Mouse (Mus musculus) urinary bladder, postnatal 10 days (tissue): Measurements from ENCODE around the gene Galm.
"Not testable (repeated sequence)": the region's sequence is repeated elsewhere in the genome, so short reads cannot be mapped to it uniquely, and the experiment has no call there.

ENCODE experiments used
- DNase-seq: peaks from one replicate; pipeline ENCODE4 v3.0.0; 2022; ENCODE audit warnings: low spot score

The Galm gene

DNA sequence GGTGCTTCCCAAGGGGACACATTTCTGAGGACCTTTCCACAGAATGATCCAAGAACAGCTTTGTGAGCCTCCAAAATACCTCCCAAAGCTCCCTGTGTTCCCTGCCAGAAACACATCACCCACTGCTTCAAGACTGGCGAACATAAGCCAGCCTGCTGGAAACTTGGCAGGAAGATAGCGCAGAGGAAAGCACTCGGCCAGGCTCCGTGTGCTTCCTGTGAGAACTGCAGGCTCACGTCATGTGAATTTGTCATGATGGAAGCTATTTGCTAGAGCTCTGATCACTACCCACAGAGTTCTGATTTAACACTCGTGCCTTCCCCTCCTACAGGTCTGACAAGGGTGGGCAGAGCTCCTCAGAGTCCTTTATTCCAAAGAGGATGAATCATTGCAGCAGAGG, 38.5 kb downstream of the Galm start:
- DNase-seq = no peak

DNA sequence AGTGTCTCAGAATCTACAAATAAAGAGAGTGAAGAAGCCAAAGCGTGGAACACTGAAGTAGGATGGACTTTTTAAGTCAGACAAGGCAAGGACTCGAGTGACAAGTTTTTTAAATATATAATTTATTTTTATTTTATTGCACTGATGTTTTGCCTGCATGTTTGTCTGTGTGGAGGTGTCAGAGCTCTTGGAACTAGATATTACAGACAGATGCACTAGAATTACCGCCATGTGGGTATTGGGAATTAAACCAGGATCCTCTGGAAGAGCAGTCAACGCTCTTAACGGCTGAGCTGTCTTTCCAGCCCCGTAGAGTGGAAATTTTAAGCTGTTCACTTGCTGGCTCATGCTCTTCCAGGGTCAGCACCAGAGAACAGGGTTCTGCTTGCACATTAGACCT, 39.1 kb downstream of the Galm start:
- no peak for DNase-seq

DNA sequence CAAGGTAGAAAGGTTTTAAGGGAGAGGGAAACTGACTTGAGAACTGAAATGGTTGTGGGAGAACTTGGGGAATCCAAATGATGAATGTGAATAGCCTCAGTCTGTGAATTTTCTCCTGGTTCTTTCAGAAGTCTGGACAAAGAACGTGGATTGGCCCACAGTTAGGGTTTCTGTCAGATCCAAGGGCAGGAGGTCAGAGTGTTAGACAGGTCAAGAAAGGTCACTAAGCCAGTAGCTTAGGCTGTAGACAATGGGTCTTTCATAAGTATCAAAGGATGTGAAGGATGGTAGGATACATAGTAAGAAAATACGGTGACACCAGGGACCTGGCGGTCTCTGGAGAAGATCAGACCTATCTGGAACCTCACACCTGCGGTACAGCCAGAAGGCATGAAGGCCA, 40.2 kb downstream of the Galm start:
- DNase-seq = no peak

GRCm38 (mm10) chr17:80167851-80168251, 40.6 kb downstream of the Galm start:
- DNase-seq = no peak

DNA sequence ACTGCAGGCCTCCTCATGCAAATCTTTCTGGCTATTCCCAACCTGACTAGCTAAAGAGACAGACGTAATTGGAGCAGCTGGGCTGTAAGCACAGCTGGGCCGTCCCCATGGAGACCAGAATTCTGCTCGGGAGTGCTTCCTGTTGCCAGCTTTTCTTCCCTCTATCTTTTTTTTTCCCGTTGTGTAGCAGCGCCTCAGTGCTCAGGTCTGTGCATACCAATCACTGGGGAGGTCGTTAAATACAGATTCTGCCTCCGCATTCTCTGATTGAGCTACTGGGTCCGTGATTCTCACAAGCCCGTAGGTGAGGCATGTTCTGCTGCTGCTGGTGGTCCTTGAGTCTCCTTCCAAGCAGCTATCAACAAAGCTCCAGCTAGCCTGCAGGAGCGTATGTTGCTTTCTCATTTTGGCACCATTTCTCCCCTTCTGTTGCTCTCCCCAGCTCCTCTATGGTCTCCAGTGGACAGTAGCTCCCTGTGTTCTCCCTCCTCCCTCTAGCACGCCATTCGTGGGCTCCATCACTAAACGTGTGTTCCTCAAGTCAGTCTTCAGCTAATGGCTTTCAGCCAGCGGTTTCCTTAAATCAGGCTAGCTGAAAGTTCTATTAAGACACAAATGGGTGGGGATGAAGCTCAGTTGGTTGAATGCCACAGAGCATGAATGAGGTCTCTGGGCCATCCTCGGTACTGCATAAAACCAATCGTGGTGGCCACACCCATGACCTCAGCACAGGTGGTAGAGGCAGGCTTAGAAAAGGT, 41.3 kb downstream of the Galm start:
- DNase-seq = no peak

GRCm38 (mm10) chr17:80169792-80170191, 42.5 kb downstream of the Galm start:
- DNase-seq = no peak

- no peak for DNase-seq
These were observed 43.7 kb downstream of the Galm start for GRCm38 (mm10) chr17:80170951-80171350.

DNA sequence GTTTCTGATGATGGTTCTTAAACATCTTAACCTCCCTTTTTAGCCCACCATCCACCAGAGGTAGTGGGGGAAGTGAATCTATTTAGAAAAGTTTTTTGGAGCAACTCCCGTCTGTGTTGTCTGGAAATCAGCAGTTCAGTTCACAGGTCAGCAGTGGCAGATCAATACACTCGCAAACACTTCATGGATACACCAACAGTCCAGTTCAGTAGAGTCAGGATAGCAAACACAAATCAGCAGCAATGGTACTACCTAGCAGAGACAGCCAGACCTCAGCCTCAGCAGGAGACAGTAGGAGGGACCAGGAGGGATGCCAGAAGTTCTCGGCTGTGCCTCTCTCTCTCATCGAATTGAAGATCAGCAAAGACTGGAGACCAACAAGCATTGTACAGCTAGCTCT, 44.7 kb downstream of the Galm start:
- DNase-seq = no peak

DNA sequence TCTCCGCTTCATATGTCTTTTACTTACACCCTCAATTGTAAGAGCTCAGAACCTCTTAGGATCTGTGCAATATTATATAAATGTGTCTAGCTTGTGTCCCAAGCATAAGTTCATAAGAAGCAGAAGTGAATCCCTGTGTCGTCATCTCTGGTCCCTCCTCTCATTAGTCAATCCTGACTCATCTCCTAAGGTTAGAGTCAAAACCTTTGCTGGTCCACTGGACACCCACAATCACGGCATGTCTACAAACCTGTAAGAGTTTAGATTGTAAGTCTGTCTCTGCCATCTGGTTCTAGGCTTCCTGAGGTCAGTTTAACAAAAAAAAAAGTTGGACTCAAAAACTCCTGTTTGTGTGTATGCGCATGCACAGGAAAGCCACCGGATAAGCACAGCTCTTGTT, 45.5 kb downstream of the Galm start:
- no peak for DNase-seq

GRCm38 (mm10) chr17:80173708-80174107, 46.4 kb downstream of the Galm start:
- no peak for DNase-seq

GRCm38 (mm10) chr17:80174146-80174545, 46.9 kb downstream of the Galm start:
- DNase-seq = no peak

DNA sequence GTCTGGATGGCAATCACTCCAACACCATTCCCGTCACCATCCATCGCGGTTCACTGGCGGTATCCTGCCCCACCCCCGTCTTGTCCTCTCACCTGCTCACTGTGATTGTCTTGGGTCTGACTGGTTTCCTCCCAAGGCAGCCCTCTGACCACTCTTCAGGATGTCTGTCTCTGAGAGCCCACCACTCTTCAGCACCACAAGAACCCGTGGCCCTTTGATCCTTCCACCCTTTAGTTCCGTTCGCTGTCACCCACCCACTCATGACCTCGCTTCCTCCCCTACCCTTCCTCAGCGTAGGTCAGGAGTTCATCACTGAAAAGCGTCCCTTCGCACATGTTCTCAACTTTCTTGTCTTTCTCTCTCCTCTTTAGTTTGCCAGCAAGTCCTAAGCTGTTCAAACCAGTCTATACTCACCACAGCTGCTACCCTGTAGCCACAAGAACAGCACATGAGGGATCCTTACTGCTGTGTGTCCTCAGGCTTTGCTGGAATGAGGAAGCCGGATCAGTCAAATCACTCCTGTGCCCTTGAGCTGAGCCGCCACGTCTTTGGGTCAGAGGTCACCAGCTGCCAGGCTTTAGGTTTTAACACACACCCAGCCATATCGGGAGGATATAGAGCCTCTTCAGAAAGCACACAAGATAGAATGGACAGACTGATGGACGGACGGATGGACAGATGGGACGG, 47.6 kb downstream of the Galm start:
- DNase-seq = no peak

GRCm38 (mm10) chr17:80175386-80175739, 48.1 kb downstream of the Galm start:
- no peak for DNase-seq

- DNase-seq = no peak
These were observed 48.7 kb downstream of the Galm start for GRCm38 (mm10) chr17:80175966-80176365.

DNA sequence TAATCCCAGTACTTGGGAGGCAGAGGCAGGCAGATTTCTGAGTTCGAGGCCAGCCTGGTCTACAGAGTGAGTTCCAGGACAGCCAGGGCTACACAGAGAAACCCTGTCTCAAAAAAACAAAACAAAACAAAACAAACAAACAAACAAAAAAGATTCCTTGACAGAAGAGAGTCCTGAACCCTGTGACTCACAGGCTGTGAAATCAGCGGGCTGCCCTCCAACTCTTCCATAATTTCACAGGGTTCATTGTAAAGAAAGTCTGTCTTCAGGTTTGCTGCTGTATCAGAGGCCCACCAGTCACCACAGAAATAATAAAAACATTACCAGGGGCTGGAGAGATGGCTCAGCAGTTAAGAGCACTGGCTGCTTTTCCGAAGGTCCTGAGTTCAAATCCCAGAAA, 51.6 kb downstream of the Galm start:
- not testable (repeated sequence) for DNase-seq

DNA sequence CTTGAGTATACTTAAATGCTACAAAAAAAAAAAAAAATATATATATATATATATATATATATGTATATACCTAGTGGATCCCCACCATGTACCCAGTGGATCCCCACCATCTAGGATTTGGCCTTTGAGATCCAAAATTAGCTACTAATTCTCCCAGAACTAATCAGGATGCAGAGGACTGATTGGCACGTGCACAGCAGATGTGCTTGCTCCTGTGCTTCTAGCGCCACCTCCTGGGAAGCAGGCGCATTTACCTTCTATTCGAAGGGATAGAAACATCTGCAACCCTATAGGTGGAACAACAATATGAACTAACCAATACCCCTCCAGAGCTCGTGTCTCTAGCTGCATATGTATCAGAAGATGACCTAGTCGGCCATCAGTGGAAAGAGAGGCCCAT, 52.7 kb downstream of the Galm start:
- no peak for DNase-seq

DNA sequence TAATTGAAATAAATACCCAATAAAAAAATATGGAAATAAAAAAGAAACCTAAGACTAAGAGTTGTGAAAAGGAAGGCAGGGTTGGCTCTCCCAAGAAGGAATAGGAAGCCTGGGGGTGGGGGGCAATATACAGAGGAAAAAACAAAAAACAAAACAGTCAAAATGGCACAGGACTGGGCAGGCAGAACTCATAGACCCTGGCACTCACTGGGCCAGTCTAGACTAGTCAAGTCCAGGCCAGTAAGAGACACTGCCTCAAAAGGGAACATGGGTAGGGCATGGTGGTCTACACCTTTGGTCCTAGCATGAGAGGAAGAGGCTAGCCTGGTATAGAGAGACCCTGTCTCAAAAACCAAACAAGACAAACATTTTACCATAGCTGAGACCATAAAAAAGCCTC, 53.2 kb downstream of the Galm start:
- DNase-seq = no peak

DNA sequence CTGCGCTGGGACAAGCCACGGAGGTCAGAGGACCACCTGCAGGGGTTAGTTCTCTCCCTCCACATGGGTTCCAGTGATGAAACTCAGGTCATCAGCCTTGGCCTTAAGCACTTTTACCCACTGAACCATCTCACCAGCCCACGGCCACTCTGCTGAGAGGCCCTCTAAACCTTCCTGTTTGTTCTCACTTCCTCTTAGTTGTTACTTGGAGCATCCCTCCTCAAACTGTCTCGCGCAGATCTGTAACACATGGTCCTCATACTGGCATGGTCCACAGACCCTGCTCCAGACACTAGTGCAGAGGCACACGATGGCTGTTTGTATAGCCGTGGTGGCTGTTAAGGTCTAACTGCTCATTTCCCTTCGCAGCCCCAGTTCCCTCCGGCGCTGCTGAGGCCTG, 56.3 kb downstream of the Galm start:
- DNase-seq = no peak

- DNase-seq = no peak
These were observed 65.8 kb downstream of the Galm start for GRCm38 (mm10) chr17:80193075-80193474.

DNA sequence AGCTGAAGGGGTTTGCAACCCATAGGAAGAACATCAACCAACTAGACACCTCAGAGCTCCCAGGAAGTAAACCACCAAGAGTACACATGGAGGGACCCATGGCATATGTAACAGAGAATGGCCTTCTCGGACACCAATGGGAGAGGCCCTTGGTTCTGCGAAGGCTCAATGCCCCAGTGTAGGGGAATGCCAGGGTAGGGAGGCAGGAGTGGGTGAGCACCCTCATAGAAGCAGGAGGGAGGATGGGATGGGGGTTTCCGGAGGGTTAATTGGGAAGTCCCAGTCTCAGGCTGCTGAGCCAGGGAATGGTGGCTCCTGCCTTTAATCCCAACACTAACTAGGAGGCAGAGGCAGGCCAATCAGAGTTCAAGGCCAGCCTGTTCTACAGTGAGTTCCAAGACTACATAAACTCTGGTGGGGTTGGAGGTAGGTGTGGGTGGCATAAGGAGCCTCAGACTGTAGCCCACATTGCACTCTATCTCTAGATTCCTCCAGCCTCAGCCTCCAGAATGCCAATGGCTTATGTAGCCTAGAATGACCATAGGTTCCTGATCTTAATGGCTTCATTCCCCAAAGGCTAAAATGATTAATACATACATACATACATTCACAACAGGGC, 72.0 kb downstream of the Galm start:
- no peak for DNase-seq

DNA sequence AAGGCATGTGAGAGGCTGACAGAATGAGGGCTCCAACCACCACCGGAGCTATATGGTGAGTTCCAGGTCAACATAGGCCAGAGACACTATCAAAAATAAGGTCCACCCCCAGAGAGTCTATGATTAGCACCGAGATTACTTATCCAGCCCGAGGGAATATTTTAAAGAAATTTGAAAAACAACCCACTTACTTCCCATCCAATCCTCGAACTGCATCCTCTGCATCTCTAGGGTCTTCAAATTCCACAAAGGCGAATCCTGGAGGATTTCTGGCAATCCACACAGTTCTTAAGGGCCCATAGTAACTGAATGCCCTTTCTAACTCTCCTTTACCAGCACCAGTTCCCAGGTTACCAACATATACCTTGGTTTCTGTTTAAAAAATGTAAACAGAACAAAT, 78.4 kb downstream of the Galm start:
- no peak for DNase-seq

- DNase-seq = no peak
These were observed 79.0 kb downstream of the Galm start for GRCm38 (mm10) chr17:80206301-80206670.
